Mouse (Mus musculus) mouse embryonic stem cell (cell line): Measurements from ENCODE around the gene Ctdspl.

Experiments
- in situ Hi-C, 2 experiments: fragments of 300-500 bp; cut with MboI; formaldehyde crosslinking; loops; 1 replicate in 1 of 2; 3 replicates in 1 of 2; pipeline ENCODE4 v1.14.3; 2019 to 2020; ENCODE audit warnings: low sequenced_read_pairs in 2 of 2, low pct_unique_long_range_greater_than_20kb in 1 of 2, mixed read lengths in 1 of 2; ENCODE audit not compliant: unreplicated experiment in 1 of 2

Ctdspl gene

DNA sequence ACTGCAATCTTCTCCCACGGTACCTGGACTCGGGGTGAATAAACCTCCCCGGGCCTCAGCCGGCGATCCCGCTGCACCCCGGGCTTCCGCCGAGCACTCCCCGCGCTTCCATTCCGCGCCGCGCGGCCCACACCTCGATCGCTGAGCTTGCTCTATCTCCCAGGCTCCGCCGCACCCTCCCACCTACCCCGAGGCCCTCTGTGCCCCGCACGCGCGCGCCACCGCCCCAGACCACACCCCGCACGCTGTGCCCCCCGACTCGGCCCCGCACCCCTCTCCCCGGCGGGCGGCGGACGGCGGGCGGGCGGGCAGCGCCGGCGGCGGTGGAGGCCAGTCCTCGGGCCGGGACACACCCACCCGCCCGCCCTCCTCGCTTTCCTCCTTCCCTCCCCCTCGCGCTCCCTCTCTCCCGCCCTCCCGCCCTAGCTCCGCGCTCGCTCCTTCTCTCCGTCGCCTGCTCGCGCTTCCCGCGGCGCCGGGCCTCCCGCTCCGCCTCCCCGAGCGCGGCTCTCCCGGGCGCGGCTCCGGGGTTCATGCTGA is at the start of gene Ctdspl:
Gene Ctdspl (plus strand): TSS at position 343 of the 540 bp plus-strand sequence.
- in situ Hi-C loops: no loop called here

DNA sequence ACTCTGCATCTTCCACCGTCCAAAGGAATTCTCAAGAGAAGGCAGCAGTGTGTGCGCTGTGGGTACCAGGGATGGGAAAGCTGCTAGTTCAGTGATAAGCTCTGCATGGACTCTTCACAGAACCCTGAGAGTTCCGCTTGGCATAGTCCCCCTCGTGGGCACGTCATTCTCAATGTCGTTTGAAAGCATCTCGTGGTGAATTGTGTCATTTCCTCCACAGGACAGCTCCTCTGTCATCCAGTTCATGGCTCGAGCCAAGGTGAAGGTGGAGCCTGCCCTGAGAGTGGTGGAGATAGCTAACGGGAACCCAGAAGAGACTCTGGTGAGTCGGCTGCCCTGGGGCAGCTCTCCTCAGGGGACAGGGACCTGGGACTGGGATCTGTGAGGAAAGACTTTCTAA is 49.4 kb upstream of the Ctdspl start:
- in situ Hi-C loops: no loop called here

DNA sequence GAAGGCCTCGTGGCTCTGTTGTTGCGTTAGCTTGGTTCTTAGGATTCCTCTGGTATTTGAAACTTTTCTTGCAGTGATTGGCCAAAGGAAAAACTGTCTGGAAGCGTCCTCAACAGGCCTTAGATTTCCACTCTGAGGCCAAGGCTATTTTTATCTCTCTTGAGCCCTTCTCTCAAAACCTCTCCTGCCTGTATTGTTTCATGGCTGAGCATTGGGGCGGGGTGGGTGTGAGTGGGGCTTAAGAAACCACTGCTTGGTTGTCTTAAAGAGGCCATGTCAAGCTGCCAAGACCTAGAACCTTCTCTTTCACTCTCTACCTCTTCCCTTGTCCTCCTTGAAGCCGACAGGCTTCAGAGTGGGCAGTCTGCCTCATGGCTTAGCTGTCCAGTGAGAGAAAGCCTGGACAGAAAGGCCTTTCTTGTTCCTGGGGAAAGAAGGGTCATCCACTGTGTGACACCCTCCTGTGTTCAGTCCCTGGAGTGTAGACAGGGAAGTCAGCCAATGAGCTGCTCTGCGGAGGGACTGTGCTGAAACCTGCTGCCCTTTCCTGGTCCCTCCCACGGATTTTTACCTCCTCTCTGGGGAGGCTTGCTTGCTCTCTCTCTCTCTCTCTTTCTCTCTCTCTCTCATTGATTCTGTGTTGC is 48.8 kb upstream of the Ctdspl start:
- in situ Hi-C loops: no loop called here

DNA sequence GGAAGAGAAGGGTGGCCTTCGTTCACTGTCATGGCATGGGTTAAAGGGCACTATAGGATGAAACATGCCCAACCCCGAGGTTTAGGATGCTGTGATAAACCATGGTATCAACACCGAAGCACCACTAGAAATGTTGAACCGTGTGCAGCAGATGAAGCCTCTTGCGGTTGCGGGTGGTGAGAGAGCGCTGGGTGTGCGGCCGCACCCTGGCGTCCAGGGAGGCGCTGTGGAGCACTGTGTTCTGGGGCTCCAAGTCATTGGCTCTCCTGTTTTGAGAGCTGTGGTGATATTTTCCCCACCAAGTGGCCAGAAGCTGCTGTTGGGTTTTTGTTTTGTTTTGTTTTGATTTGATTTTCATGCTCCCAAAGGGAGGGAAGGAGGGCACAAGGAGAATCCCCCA is 47.7 kb upstream of the Ctdspl start:
- in situ Hi-C loops: no loop called here

DNA sequence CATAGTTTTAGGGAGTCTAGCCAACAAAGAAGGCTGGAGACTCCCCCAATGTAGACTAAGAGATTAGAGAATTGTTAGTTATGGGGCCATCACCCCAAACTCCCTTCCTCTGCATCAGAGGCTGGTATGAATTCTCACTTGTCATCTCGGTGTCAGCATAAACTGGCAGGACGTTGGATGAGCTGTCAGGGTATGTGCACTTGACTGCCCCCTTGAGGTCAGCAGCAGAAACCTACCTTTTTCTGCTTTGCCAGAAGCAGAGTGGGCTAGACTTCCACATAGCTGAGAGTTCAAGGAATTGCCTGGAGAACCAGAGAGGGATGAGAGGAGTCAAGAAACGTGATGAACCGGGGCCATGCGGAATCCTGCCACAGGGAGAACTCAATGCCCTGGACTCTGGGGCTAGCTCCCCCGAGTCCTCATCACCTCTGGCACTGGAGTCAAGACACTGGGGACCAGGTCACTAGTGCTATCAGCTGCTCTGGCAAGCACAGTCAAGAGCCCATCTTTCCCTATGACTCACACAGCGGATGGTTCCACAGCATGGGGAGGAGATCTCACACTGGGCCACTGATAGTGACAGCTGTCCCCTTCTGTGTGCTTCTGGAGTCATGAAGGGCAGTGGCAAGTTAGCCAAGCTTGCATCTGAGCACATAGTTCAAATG is 44.8 kb upstream of the Ctdspl start:
- in situ Hi-C loops: no loop called here

DNA sequence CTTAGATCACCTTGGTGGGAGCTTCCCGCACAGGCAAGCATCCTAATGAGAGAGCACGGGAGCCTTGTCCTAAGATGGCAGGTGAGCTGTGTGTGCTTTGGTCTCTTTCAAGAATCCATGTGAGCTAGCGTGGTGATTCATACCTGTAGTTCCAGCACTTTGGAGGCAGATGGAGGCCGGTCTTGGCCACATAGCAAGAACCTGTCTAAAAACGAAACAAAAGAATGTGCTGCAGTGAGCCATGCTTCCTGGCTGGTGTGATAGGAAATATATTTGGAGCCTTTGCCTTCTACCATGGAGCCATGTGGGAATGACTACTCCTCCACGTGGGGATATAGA is 44.3 kb upstream of the Ctdspl start:
- in situ Hi-C loops: no loop called here

DNA sequence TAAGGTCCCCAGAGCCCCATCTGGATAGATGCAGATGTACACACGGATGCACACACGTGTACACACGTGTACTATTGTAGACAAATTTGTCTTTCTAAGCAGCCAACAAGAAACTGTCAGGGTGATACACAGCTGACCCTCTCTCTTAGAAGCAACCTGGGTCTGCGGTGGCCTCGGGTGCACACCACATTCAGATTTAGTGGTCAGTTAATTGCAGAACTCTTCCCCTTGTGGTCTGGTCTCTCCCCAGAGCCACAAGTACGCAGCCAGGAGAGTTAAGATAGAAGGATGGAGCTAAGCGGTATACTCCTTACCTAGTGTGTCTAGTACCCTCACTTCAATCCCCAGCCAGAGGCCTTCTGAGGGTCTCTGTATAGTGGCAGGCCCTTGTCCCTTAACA is 43.1 kb upstream of the Ctdspl start:
- in situ Hi-C loops: no loop called here

DNA sequence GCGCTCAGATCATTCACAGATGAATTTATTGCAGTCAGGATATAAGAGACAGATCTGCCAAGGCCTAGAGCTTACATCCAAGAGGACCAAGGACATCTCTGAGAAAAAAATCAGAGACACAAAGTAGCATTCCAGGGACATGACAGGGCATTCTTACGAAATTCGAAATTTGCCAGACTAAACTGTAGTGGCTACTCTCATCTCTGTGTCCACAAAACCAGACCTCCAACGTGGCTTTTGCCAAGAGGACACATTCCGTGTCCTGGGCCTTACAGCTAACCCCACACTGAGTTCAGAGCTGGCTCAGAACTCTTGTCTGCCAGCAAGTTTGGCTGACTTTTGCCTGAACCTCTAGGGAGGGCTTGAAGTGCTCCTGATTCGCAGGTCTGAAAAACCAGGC is 40.5 kb upstream of the Ctdspl start:
- in situ Hi-C loops: no loop called here

DNA sequence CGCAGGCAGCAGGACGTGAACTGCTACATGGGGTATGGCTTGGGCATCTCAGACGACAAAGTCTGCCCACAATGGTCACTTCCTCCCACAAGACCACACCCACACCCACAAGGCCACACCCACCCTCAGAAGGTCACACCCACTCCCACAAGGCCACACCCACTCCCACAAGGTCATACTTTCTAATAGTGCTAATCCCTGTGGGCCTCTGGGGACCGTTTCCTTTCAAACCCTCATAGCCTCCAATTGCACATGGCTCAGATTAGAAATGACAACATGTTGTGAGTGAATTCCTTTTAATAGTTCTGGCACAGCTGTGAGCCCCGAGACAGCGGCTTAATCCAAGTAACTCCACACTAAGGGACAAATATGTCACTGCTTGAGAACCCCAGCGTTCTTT is 39.1 kb upstream of the Ctdspl start:
- in situ Hi-C loops: no loop called here

DNA sequence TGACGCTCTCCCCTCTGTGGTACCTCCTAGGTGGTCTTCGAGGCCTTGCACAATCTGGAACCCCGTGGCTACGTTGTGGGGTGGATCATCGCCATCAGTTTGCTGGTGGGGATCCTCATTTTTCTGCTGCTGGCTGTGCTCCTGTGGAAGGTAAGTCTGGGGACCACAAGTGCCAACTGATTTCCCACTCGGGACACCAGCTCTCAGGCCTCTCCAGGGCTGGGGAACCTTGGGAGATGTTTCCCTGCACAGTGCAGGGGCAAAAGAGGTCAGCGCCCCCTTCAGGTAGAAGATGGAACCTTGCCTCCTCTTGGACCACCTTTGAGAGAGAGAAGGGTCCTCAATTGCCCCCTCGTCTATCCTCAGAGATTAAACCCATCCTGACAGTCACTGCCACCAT is 38.5 kb upstream of the Ctdspl start:
- in situ Hi-C loops: no loop called here

DNA sequence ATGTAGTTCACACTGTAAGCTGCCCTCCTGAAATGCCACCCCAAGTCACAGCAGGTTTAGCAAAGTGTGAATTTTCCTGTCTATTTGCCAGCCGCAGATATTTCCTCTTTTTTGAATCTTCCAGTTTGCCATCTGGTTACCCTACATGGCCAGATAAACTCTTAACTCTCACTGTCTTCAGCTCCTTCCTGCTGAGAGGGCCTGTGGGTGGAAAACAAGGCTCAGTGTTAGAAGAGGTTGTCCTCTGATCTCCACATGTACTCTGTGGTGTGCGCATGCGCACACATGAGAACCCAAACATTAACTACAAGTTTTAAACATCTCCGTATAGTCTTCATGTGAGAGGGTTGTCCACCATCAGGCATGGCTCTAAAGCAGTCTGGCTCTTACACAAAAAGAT is 36.1 kb upstream of the Ctdspl start:
- in situ Hi-C loops: no loop called here

DNA sequence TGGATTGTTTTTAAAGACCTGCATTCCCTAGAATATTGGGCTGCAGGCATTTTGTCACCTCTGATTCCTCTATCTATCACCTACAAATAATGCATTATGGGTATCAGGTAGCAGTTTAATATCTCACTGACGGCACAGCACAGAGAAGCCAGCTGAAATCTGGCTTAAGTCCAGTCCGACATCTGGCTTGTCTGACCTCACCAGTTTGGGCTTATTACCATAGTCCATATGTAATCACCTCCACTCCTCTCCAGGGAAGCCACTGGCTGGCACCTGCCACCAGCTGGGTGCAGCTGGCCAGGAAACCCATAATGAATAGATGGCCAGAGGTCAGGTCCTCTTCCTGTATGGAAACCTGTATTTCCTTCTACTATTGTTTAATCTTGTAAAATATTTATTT is 35.6 kb upstream of the Ctdspl start:
- in situ Hi-C loops: no loop called here

DNA sequence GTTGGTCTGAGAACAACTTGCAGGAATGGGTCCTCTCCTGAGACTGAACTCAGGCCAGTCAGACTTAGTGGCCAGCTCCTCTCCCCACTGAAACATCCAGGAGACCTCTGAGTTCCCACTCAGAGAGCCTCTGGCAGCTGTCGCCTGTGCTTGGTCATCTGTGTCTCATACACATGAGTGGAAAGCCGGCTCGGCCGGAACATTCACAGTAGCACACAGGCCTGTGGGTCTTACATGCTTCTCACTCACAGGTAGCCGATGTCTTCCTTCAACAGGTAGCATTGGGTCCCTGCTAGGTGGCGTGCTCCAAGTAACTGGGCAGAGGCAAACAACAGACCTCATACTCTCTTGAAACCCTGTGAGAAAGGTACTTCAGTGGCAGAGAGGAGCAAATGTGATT is 35.2 kb upstream of the Ctdspl start:
- in situ Hi-C loops: no loop called here

DNA sequence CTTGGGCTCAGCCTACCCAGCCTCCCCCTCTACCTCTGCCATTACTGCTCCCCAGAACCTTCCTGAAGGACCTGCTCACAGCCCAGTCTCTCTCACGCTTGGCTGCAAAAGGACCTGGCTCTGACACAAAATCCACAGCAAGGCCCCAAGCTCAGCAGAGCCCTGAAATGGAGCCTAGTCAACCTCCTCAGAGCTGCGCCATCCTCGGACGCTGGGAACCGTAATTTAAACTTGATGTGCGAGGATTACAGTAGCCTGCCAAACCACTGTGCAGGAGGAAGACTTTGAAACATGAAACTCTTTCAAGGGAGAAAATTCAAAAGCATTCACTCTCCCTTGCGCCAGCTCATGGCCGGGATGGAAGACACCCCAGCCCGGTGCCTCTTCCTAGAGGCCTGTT is 34.7 kb upstream of the Ctdspl start:
- in situ Hi-C loops: no loop called here

DNA sequence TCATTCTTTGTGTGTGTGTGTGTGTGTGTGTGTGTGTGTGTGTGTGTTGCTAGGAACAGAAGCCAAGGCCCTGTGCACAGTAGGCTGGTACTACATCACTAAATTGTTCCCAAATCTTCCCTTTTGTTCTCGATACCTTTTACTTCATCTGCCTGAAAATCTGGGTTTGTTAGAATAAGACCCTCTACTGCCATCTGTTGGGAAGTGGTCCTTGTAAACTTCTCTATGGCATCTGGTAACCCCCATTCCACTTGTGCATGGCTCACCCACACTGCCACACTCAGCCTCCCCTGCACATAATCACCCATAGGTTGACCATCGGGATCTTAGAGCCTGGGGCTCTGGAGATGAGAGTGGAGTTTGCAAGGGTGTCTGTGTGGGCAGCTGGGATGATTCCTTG is 31.2 kb upstream of the Ctdspl start:
- in situ Hi-C loops: loop anchor here in 1 of 2 experiments (5.0 kb wide), 1 partner anchor 298 kb away; no protein-coding TSS in a partner anchor

DNA sequence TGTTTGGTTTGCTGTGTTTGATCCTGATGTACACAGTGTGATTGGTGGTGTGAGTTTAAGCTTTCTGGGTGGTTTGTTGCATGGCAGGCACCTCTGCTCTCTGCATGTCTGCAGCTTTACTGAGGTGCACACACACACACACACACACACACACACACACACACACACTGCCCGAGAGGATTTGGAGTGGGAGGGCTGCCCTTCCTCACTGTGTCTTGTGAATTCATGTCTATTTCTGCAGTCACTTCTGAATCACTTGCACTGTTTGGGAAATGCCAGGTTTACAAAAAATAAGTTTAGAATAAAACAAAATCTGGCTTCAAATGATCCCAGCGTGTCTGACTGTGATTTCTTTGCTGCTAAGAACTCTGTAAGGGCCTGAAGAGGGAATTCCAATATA is 25.6 kb upstream of the Ctdspl start:
- in situ Hi-C loops: loop anchor here in 1 of 2 experiments (10.0 kb wide), 1 partner anchor 296 kb away; the partner anchor contains the start of gene Itga9

DNA sequence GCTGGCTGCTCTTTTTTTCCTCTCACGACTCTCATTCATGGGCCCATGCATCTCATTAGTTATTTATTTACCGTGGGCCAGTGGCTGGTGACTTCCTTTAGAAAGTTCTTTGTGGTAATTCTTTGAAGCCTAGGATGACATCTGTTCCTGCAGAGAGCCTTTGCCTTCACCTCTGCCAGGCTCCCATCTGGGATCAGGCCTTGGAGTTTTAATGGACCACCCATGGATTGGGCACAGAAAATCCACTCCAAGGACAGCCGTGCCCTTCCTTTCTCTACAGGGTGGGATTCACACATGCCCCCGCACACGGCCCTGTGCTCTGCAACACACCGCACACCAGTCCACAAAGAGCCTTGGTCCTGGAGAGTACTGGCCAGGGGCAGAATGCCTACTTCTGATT is 24.3 kb upstream of the Ctdspl start:
- in situ Hi-C loops: loop anchor here in 1 of 2 experiments (10.0 kb wide), 1 partner anchor 297 kb away; the partner anchor contains the start of gene Itga9

DNA sequence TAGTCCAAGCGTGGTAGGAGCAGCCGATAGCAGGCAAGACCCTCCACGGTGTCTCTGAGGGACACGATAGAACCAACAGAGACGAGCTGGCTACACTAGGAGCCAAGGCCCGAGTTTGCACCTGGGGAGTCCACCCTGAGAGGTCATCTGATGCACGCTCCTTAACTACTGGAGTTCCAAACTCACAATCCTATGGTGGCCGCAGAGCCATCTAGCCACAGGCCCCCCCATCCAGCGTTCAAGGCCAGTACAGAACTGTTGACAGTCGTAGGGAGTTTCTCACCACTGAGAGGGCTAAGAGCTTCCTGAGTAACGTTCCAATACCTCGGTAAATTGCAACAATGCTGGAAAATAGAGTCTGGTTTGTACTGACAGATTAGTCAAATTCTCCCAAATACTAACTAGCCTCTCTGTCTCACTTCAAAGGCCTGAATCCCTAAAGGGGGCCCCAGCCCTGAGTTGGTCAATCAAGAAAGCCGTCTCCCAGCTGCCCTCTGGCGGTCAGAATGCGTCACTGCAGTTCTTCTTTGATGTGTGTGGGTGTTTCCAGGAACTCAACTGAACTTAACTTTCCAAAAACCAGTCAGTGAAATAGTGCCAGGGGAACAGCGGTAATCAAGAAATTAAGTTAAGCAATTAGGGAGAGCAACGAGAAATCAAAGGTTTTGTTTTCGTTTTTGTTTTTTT is 18.2 kb upstream of the Ctdspl start:
- in situ Hi-C loops: loop anchor here in 1 of 2 experiments (10.0 kb wide), 1 partner anchor 303 kb away; the partner anchor contains the start of gene Itga9

DNA sequence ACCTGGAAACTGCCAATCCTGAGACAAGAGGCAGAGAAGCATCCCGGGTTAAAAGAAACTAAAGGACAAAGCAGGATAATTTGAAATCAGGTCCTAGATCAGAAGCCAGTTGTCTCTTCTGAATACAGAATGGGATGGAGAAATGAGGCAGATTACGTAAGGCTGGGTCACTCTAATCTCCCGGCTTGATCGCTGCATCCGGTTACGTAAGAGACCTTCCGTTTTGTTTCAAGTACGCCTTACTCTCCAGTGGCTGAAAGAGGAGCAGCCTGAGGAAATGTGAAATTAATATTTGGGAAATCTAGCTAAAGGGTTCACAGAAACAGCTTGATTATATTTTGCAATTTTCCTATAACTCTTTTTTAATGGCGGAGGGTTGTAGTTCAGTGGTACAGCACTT is 13.2 kb upstream of the Ctdspl start:
- in situ Hi-C loops: loop anchor here in 1 of 2 experiments (10.0 kb wide), 2 partner anchors 122 to 282 kb away; no protein-coding TSS in a partner anchor
